Mouse (Mus musculus) CH12.LX (cell line): ENCODE measurements at regions not wholly inside any gene's neighbourhood (a gene's known extent, or its start where the extent isn't known, plus 50 kb on each side); places are given as distances from the start of the nearest gene placed in this dataset.

ENCODE experiments used
- DNase-seq: peaks from one replicate; pipeline ENCODE4 v3.0.0-alpha.2; 2013; ENCODE audit errors: extremely low read depth
- H3K27ac ChIP-seq: 2 replicates; pipeline ENCODE4 v1.5.1; 2012; ENCODE audit warnings: low read depth, mild to moderate bottlenecking, control low read depth, moderate library complexity; ENCODE audit not compliant: insufficient read depth
- H3K27me3 ChIP-seq: replicated peaks from 2 replicates; pipeline ENCODE3; 2012; ENCODE audit warnings: inconsistent platforms
- H3K36me3 ChIP-seq, 2 experiments: replicated peaks in 1 of 2; 2 replicates each; pipeline versions ENCODE3 to v1.6.1; 2012; ENCODE audit warnings: inconsistent platforms in 1 of 2, low read length in 1 of 2, mild to moderate bottlenecking in 1 of 2, mixed read lengths in 1 of 2, moderate library complexity in 1 of 2; ENCODE audit not compliant: control insufficient read depth in 1 of 2, insufficient read depth in 1 of 2
- H3K4me1 ChIP-seq, 2 experiments: 2 replicates each; pipeline ENCODE4 v1.6.1; 2012; ENCODE audit warnings: inconsistent platforms in 1 of 2, moderate library complexity in 1 of 2; ENCODE audit not compliant: insufficient read depth in 2 of 2, control insufficient read depth in 1 of 2
- H3K4me2 ChIP-seq: 2 replicates; pipeline ENCODE4 v1.6.1; 2012; ENCODE audit warnings: low read depth, mild to moderate bottlenecking, control low read depth; ENCODE audit not compliant: poor library complexity, insufficient read depth, severe bottlenecking
- H3K4me3 ChIP-seq, 3 experiments: fragments of 150-350 bp in 1 of 3; sonication (generic) in 1 of 3; replicated peaks in 1 of 3; 2 replicates each; pipeline versions ENCODE3 to v1.5.1; 2011 to 2012; ENCODE audit warnings: low read depth in 2 of 3, low read length in 2 of 3, mild to moderate bottlenecking in 2 of 3, moderate library complexity in 2 of 3, control low read depth in 1 of 3, improper control_type of control experiment in 1 of 3, inconsistent platforms in 1 of 3, mixed read lengths in 1 of 3; ENCODE audit not compliant: poor library complexity in 1 of 3
- H3K79me2 ChIP-seq: replicated peaks from 2 replicates; pipeline ENCODE4 v1.6.1; 2012; ENCODE audit warnings: mild to moderate bottlenecking, moderate library complexity; ENCODE audit not compliant: control insufficient read depth, poor library complexity, insufficient read depth, severe bottlenecking; ENCODE audit errors: extremely low read depth
- H3K9ac ChIP-seq: 2 replicates; pipeline ENCODE4 v1.6.1; 2012; ENCODE audit warnings: low read depth, mild to moderate bottlenecking, control low read depth, moderate library complexity; ENCODE audit not compliant: insufficient read depth
- H3K9me3 ChIP-seq: replicated peaks from 2 replicates; pipeline ENCODE3; 2012; ENCODE audit warnings: low read length, inconsistent platforms, mixed read lengths
- BHLHE40 ChIP-seq: IDR thresholded peaks from 2 replicates; pipeline ENCODE4 v1.6.1; 2011; ENCODE audit warnings: mild to moderate bottlenecking, low read depth, low read length, improper control_type of control experiment
- CHD2 ChIP-seq: IDR thresholded peaks from 2 replicates; pipeline ENCODE4 v1.6.1; 2011; ENCODE audit warnings: low read length, improper control_type of control experiment
- E2F4 ChIP-seq: IDR thresholded peaks from 2 replicates; pipeline ENCODE4 v1.6.1; 2011; ENCODE audit warnings: low read depth, low read length, improper control_type of control experiment; ENCODE audit not compliant: insufficient replicate concordance
- EP300 ChIP-seq: IDR thresholded peaks from 2 replicates; pipeline ENCODE4 v1.6.1; 2011; ENCODE audit warnings: low read length, improper control_type of control experiment
- JUND ChIP-seq: conservative IDR thresholded peaks from 2 replicates; pipeline ENCODE4 v1.6.1; 2011; ENCODE audit warnings: low read depth, low read length, improper control_type of control experiment
- KAT2A ChIP-seq: IDR thresholded peaks from 2 replicates; pipeline ENCODE4 v1.6.1; 2012; ENCODE audit warnings: low read length, improper control_type of control experiment, inconsistent platforms; ENCODE audit not compliant: insufficient replicate concordance
- MAZ ChIP-seq: IDR thresholded peaks from 2 replicates; pipeline ENCODE4 v1.6.1; 2012; ENCODE audit warnings: low read depth, mild to moderate bottlenecking, inconsistent platforms, low read length, improper control_type of control experiment, moderate library complexity
- MXI1 ChIP-seq: IDR thresholded peaks from 2 replicates; pipeline ENCODE4 v1.6.1; 2011; ENCODE audit warnings: mild to moderate bottlenecking, low read depth, low read length, improper control_type of control experiment
- NELFE ChIP-seq: IDR thresholded peaks from 2 replicates; pipeline ENCODE4 v1.6.1; 2011; ENCODE audit warnings: low read depth, low read length, improper control_type of control experiment
- NRF1 ChIP-seq: IDR thresholded peaks from 2 replicates; pipeline ENCODE4 v1.6.1; 2014; ENCODE audit warnings: low read depth, mild to moderate bottlenecking, inconsistent platforms, low read length, improper control_type of control experiment, moderate library complexity
- PAX5 ChIP-seq: IDR thresholded peaks from 2 replicates; pipeline ENCODE4 v1.6.1; 2012; ENCODE audit warnings: low read length, inconsistent platforms, mixed read lengths
- POLR2A ChIP-seq: IDR thresholded peaks from 2 replicates; pipeline ENCODE4 v1.6.1; 2011; ENCODE audit warnings: low read depth, mild to moderate bottlenecking, improper control_type of control experiment, low read length
- RAD21 ChIP-seq: IDR thresholded peaks from 2 replicates; pipeline ENCODE4 v1.6.1; 2011; ENCODE audit warnings: low read depth, mild to moderate bottlenecking, low read length, improper control_type of control experiment, moderate library complexity
- RCOR1 ChIP-seq: conservative IDR thresholded peaks from 2 replicates; pipeline ENCODE4 v1.6.1; 2012; ENCODE audit warnings: low read depth, mild to moderate bottlenecking, inconsistent platforms, low read length, improper control_type of control experiment
- TCF12 ChIP-seq: IDR thresholded peaks from 2 replicates; pipeline ENCODE4 v1.6.1; 2014; ENCODE audit warnings: low read depth, mild to moderate bottlenecking, inconsistent platforms, low read length, improper control_type of control experiment
- USF2 ChIP-seq: conservative IDR thresholded peaks from 2 replicates; pipeline ENCODE4 v1.6.1; 2011; ENCODE audit warnings: low read depth, low read length, improper control_type of control experiment
- ZKSCAN1 ChIP-seq: IDR thresholded peaks from 2 replicates; pipeline ENCODE4 v1.6.1; 2012; ENCODE audit warnings: low read depth, inconsistent platforms, low read length, improper control_type of control experiment, borderline replicate concordance
- dilution Hi-C: fragments of 300-500 bp; cut with MboI; formaldehyde crosslinking; loops from 2 replicates; pipeline ENCODE4 v1.14.3; 2020; ENCODE audit warnings: low sequenced_read_pairs; ENCODE audit not compliant: extremely low pct_unique_long_range_greater_than_20kb, extremely low pct_ligation_motif_present
- in situ Hi-C: fragments of 300-500 bp; cut with MboI; formaldehyde crosslinking; loops from 3 replicates; pipeline ENCODE4 v1.14.3; 2019; ENCODE audit warnings: low sequenced_read_pairs, low pct_ligation_motif_present, low pct_unique_long_range_greater_than_20kb, mixed read lengths

DNA sequence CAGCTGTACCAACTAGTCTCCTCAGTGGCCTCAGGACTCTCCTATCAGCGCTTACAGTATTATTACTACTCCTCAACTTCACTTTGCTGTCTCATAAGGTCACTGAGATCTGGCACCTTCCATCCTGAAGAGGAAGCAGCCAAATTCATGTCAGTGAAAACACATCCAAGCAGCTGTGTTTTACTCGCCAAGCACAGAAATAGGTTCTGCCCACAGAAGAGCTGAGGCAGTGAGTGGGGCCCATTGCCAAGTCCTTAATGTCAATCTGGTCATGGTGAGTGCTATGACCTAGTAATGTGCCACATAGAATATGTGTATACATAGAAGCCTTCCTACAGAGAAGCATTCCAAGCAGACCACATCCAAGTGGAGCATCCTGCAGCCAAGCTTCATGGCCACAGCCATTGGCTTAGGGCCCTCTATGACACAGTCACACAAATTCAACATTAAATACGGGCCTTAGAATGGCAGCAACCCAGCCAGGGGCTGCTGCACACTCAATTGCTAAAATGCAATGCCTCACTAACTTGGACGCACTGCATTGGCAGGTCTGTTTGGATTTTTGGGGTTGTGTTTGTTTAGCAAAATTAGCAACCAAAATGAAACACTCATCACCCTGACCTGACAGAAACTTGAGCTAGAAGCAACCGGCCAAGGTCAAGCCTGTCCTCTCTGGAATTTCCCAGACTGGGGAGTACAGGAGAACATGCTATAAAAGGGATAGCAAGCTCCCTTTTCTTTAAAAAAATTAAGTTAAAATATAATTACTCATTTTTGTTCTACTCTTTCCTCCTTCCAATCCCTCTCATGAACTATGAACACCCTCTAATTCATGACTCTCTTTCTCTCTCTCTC, 195.7 kb upstream of the Vstm2b start:
- H3K4me3 ChIP-seq, result no peak overlapping the region
- no peak overlapping the region for H3K4me2 ChIP-seq
- no peaks in the 10 kb centered on the region for H3K4me1 ChIP-seq
- TF ChIP-seq PAX5, result no peak
- H3K27me3 ChIP-seq, result no peaks in the 10 kb centered on the region
- no peak for DNase-seq
- dilution Hi-C loops (no loop called here), in situ Hi-C loops (no loop called here)
- no peaks in the 10 kb centered on the region for H3K9me3 ChIP-seq
- H3K79me2 ChIP-seq, result no peaks in the 10 kb centered on the region
- no peak overlapping the region for H3K27ac ChIP-seq
- H3K36me3 ChIP-seq, result no peaks in the 10 kb centered on the region
- H3K9ac ChIP-seq, result no peak overlapping the region

DNA sequence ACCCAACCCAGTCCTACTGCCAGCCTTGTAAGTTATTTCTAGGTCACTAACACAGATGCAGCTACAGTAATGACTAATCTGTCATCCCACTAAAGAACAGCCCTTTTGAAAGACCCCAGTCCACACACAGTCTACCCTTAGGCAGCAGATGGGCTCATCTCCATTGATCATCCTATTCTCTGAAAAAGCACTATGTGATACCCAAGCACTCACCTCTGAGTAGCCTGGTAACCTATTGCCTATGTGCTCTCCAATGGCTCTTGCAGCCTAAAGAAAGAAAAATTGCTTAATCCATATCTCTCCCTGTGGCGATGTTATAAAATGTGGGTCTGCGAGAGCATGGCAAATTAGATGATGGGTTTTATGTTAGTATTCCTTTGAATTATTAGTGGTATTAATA, 189.9 kb upstream of the Vstm2b start:
- in situ Hi-C loops, result no loop called here
- dilution Hi-C loops, result no loop called here
- no peak overlapping the region for H3K4me2 ChIP-seq
- no peak for TF ChIP-seq MAZ
- no peak overlapping the region for H3K4me3 ChIP-seq
- no peak for DNase-seq
- H3K36me3 ChIP-seq, result no peaks in the 10 kb centered on the region
- no peak overlapping the region for H3K27ac ChIP-seq
- H3K79me2 ChIP-seq, result no peaks in the 10 kb centered on the region
- no peaks in the 10 kb centered on the region for H3K27me3 ChIP-seq
- H3K9ac ChIP-seq, result no peak overlapping the region
- no peaks in the 10 kb centered on the region for H3K4me1 ChIP-seq
- H3K9me3 ChIP-seq, result no peaks in the 10 kb centered on the region

DNA sequence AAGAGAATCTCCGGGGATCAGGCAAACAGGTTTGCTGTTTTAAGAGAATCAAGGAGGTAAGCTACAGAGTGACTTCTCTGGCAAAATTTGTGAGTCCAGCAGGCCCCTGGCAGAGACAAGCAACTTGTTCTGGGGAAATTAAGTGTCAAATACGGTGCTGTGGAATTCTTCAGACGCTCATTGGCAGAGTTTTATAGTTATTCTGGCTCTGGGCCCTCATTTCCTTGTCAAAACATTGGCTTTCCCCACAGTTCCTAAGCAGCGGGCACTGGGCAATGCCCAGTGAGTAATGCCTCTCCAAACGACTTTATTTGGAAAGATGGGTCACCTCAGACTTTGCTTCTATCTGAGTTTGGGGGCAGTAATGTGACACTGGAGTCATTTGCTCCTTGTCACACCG, 180.1 kb upstream of the Vstm2b start:
- Histone ChIP-seq H3K79me2 (no peaks in the 10 kb centered on the region), H3K9me3 (no peaks in the 10 kb centered on the region), H3K4me1 (no peaks in the 10 kb centered on the region), H3K27ac (no peak overlapping the region), H3K9ac (no peak overlapping the region), H3K27me3 (no peaks in the 10 kb centered on the region), H3K36me3 (no peaks in the 10 kb centered on the region), H3K4me3 (no peak overlapping the region), H3K4me2 (no peak overlapping the region)
- DNase-seq, result no peak
- no peak for TF ChIP-seq BHLHE40
- no peak for TF ChIP-seq EP300
- no peak for TF ChIP-seq JUND
- no peak for TF ChIP-seq MAZ
- no peak for TF ChIP-seq NRF1
- no peak for TF ChIP-seq RCOR1
- TF ChIP-seq E2F4, result no peak
- no peak for TF ChIP-seq TCF12
- no peak for TF ChIP-seq USF2
- TF ChIP-seq POLR2A, result no peak
- TF ChIP-seq KAT2A, result no peak
- no peak for TF ChIP-seq NELFE
- TF ChIP-seq ZKSCAN1, result no peak
- no peak for TF ChIP-seq CHD2
- no peak for TF ChIP-seq MXI1
- TF ChIP-seq RAD21, result no peak
- in situ Hi-C loops, result no loop called here
- dilution Hi-C loops, result no loop called here
